Mouse (Mus musculus): ENCODE data around the gene Tmem19.

Gene Tmem19

DNA sequence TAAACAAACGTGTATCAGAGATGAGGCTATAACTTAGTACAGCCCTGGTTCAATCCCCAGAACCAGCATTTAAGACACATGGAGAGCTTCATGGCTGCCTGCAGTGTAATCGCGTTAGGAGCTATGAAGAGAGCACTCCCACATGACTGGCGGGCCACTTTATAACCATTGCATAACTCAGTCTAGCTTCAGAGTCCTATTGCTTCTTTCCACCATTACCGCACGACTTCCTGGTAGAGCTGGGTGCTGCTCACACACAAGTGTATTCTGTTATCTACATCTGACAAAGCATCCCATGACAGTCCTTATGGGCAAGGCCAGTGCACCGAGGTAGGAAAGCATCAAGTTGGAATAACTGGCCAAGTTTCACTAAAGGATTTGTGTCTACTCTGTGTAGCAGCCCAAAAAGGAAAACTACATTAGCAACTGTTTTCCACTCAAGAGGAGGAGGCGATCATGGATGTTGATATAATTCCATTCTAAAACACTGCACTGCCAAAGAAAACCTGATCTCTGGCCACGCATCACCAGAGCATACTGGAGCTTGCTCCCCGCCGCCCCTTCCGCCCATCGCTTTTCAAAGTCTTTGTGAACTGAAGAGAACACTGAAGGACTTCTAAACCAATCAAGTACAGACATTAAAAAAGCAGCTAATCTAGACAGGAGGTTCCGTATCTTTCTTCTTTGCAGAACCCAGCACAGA, 50.9 kb downstream of the Tmem19 start:
- DNase-seq (ENCODE audit: low spot score): no peak

DNA sequence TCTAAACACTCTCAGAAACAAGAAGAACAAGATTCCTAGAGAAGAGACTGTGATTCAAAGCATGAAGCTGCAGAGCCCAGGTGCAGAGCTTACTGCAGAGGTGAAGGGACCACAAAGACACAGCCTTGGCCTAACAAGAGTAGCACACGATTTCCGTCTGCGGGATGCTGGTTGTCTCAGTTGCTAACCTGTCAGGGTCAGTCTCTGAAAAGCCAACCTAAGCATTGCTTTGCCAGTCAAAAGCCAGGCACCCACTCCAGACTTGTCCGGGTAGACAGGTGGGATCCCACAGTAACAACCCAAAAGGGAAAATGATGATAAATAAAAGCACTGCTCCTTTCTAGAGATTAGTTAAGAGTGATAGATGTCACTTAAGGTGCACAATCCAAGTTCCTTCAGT, 53.1 kb downstream of the Tmem19 start:
- no peak for DNase-seq (ENCODE audit: low spot score)

DNA sequence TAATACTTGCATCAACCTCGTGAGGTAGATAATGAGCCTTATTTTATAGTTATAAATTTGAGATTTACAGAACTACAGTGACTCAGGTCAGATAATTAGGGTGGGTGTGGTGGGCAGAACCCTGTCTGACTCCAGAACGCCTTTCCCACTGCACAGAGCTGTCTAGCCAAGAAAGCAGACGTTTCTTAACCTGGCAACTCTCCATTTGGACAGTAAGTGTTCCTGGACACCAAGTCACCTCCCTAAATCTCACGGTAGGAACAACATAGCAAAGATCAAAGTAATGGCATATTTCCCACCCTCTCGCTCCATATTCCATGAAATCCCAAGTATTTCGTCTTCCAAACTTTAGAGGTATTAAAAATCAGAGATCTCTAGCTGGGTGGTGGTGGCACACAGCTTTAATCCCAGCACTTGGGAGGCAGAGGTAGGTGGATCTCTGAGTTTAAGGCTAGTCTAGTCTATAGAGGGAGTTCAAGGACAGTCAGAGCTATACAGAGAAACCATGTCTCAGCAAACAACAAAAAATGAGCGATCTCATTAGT, 54.9 kb downstream of the Tmem19 start:
- DNase-seq (ENCODE audit: low spot score): no peak

DNA sequence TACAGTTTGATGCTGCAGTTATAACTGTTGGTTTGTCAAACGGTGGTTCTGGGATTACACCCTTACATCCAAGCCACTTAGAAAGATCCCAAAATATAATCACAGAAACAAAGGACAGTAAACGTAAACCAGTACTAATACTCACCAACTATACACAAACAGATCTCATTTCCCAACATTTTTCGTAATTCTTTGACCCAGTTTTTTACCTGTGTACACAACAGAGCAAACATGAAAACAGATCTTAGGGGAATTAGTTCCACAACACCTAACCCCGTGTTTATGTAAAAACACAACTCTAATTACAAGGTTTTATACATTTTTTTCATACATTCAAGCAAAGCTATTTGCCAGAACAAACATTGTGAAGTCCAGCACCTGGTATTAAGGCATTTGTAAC, 63.6 kb downstream of the Tmem19 start:
- DNase-seq (ENCODE audit: low spot score): no peak

DNA sequence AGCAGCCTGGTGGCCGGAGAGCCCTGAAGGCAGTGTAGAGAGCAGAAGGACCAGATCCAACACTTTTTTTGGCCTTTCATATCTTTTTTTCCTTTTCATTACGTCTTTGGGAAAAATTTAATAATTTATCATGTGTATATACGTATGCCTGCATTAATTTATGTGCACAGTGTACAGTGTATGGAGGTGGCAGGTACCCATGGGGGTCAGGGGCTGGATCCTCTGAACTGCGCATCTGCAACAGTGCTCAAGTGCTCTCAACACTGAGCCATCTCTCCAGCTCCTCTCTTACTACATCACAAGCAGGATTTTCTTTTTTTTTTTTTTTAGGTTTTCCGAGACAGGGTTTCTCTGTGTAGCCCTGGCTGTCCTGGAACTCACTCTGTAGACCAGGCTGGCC, 64.7 kb downstream of the Tmem19 start:
- DNase-seq (ENCODE audit: low spot score): no peak

DNA sequence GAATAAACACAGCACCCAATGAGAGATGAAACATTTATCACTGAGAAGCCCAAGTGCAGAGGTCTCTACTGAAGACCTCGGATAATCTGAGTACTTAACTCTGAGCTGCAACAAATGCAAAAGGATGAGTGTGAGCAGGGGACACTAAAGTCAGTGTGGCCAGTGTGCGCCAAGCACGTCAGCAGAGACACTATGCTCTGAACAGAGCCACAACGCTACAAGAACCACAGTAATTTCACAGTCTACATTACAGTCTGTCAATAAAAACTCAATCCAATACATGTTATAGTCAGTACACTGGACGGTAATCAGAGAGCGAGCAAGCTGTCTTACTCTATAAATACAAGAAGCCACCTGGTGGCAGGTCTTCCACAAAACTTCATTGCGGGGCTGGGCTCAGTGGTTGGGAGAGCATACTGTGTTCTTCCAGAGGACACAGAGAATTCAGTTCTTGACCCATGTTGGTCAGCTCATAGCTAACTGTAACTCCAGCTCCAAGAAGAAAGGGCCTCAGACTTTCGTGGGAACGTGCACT, 65.8 kb downstream of the Tmem19 start:
- DNase-seq (ENCODE audit: low spot score): no peak

DNA sequence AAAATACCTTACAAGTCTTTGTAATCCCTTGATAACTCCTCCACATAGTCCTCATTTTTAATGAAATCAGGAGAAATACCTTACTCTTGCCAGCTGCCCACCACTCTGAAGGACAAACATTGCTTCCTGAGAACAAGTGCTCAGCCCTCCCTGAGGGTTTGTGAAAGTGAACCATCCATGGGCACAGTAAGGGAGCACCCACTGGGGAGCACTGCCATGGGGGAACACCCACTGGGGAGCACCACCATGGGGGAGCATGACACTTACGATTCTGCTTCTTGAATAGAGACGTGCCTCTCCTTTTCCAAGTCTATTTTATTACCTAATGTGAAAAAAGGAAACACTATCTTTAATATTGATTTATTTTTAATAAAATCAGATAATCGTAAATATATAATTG, 67.1 kb downstream of the Tmem19 start:
- DNase-seq (ENCODE audit: low spot score): no peak

DNA sequence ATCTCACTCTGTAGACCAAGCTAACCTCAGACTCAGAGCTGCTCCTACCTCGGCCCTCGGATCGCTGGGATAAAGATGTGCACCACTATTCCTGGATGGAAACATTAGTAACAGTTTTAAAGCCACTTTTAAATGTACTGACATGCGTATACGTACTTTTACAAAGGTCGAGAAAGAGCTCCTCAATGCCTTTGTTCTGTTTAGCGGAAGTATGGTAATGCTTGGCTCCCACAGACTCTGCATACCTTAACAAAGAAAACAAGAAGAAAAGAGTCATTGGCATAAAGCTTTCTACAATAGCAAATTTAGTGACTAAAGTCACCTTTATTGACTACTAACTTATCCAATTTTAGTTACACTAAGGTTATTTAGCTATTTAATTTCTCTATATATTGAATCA, 67.6 kb downstream of the Tmem19 start:
- no peak for DNase-seq (ENCODE audit: low spot score)

DNA sequence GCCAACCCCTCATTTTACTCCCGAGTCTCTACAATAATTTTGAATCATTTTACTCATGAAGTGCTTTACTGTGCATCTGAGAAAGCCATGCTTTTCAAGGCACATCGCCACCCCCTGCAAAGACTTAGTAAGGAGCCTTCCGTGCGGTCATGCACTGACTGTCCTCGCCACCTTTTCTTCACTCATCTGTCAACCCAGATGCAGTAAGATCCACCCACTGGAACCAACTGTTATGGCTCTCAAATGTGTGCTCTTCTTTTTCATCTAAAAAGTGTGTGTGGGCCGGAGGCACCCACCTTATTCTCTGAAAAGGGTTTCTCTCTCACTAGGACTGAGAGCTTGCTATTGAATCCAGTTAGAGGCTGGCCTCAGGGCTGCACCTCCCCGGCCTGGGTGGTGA, 68.4 kb downstream of the Tmem19 start:
- DNase-seq (ENCODE audit: low spot score): no peak

DNA sequence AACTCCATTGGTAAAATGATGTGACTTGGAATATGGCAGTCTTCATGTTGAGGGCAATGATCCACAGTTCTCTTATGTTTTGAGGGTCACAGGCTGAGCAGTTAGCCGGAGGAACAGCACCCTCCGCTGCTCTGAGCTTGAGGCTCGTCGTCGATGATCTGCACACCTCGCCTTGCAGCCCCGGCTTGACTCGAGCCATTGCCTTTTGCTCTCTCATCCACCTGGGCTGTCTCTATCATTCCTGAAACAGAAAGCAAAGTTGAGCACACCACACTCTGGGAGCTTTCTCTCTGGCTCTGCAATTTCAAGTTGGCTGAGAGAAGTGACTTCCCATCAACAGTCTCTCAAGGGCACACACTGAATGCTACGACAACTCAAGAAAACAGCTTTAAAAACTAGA, 71.6 kb downstream of the Tmem19 start:
- DNase-seq (ENCODE audit: low spot score): no peak

Measured in testis, postnatal 14 days (tissue).